9 mouse cellular contexts compared by ENCODE assay signal in the genomic region with DNA sequence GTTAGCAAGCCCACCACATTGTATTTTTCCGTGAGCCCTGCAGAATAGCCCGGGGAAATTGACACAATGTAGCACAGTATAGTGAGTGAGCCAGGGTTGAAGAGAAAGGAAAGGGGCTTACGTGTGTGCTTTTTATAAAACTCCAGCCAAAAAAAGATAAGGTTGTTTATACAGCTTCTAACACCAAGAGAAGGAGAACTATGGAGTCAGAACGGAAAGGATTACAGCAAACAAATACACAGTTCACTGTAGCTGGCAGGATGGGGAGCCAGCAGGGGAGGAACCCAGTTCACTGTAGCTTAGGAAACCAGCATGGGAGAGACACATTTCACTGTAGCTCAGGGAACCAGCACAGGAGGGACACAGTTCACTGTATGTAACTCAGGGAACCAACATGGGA.
DNase-seq lines count a peak whose midpoint lies in the region; ATAC-seq and TF ChIP-seq lines count a peak whose summit lies in the region.
"Had no signal": no experiment of that assay in that cellular context is flagged by ENCODE, and none has a peak within 500 bp of the region (broad histone marks: within the 10 kb centered on the region; RNA-seq: fewer than 3 reads in every experiment).

No protein-coding gene starts in this region.

- H3K9ac ChIP-seq in forebrain, postnatal 0 days: no peak overlapping the region
- H3K9ac ChIP-seq in forebrain, embryonic 11.5 days (ENCODE audit: low read length): no peak overlapping the region
- no peak overlapping the region for H3K9ac ChIP-seq in midbrain, embryonic 14.5 days (replicated peaks; ENCODE audit: low read length)
- H3K9ac ChIP-seq in midbrain, embryonic 13.5 days (replicated peaks): no peak overlapping the region
- no peak overlapping the region for H3K9ac ChIP-seq in midbrain, postnatal 0 days (replicated peaks; ENCODE audit: low read length, poor library complexity, severe bottlenecking)

- no peak for DNase-seq in forebrain, postnatal 0 days
- no peak for DNase-seq in forebrain, embryonic 11.5 days (ENCODE audit: low spot score)
- DNase-seq in midbrain, embryonic 14.5 days: peak; percentile 18
- peak; percentile 46 to 51 for DNase-seq in heart, postnatal 10 days
- no peak for DNase-seq in midbrain, postnatal 0 days (ENCODE audit: low spot score)
- DNase-seq in thymus, adult 2 months: no peak

- H3K4me3 ChIP-seq in forebrain, postnatal 0 days (ENCODE audit: low read depth, low read length): no peak overlapping the region
- H3K4me3 ChIP-seq in forebrain, embryonic 11.5 days (ENCODE audit: low read depth, low read length): no peak overlapping the region
- H3K4me3 ChIP-seq in midbrain, embryonic 14.5 days (replicated peaks; ENCODE audit: low read depth, low read length): no peak overlapping the region
- H3K4me3 ChIP-seq in midbrain, embryonic 13.5 days (replicated peaks): no peak overlapping the region
- no peak overlapping the region for H3K4me3 ChIP-seq in midbrain, postnatal 0 days (ENCODE audit: low read depth, low read length)
- no peak overlapping the region for H3K4me3 ChIP-seq in thymus, adult 2 months (ENCODE audit: control insufficient read depth, insufficient read depth, low read length)
- H3K4me3 ChIP-seq: left cerebral cortex, adult 2 months had no signal

- H3K9me3 ChIP-seq in forebrain, postnatal 0 days (ENCODE audit: low read length): no peaks in the 10 kb centered on the region
- no peaks in the 10 kb centered on the region for H3K9me3 ChIP-seq in forebrain, embryonic 11.5 days (ENCODE audit: control insufficient read depth, low read length)
- no peaks in the 10 kb centered on the region for H3K9me3 ChIP-seq in midbrain, embryonic 14.5 days (ENCODE audit: control insufficient read depth, low read length)
- no peaks in the 10 kb centered on the region for H3K9me3 ChIP-seq in midbrain, embryonic 13.5 days
- H3K9me3 ChIP-seq in midbrain, postnatal 0 days (ENCODE audit: low read length): no peaks in the 10 kb centered on the region

- no peak for TF ChIP-seq CTCF in forebrain, postnatal 0 days (IDR thresholded peaks at IDR 0.05; ENCODE audit: low read depth)
- TF ChIP-seq CTCF in midbrain, postnatal 0 days (IDR thresholded peaks at IDR 0.05): no peak
- TF ChIP-seq CTCF in thymus, adult 2 months (IDR thresholded peaks at IDR 0.05; ENCODE audit: borderline replicate concordance, control insufficient read depth, extremely low read depth, insufficient read depth, low read length, poor library complexity): no peak

- H3K27me3 ChIP-seq in forebrain, postnatal 0 days (ENCODE audit: insufficient read depth, low read length): no peaks in the 10 kb centered on the region
- H3K27me3 ChIP-seq in forebrain, embryonic 11.5 days (ENCODE audit: control insufficient read depth, insufficient read depth, low read length): no peaks in the 10 kb centered on the region
- no peaks in the 10 kb centered on the region for H3K27me3 ChIP-seq in midbrain, embryonic 14.5 days (ENCODE audit: control insufficient read depth, insufficient read depth, low read length)
- no peaks in the 10 kb centered on the region for H3K27me3 ChIP-seq in midbrain, embryonic 13.5 days
- no peaks in the 10 kb centered on the region for H3K27me3 ChIP-seq in midbrain, postnatal 0 days (ENCODE audit: insufficient read depth, low read length)
- no peaks in the 10 kb centered on the region for H3K27me3 ChIP-seq in thymus, adult 2 months (ENCODE audit: control insufficient read depth, insufficient read depth, low read length)

- no peaks in the 10 kb centered on the region for H3K36me3 ChIP-seq in forebrain, postnatal 0 days (ENCODE audit: insufficient read depth)
- H3K36me3 ChIP-seq in forebrain, embryonic 11.5 days (ENCODE audit: control insufficient read depth, insufficient read depth, low read length): no peaks in the 10 kb centered on the region
- H3K36me3 ChIP-seq in midbrain, embryonic 14.5 days (ENCODE audit: control insufficient read depth, insufficient read depth, low read length): no peaks in the 10 kb centered on the region
- no peaks in the 10 kb centered on the region for H3K36me3 ChIP-seq in midbrain, embryonic 13.5 days
- H3K36me3 ChIP-seq in midbrain, postnatal 0 days (ENCODE audit: insufficient read depth, low read length): no peaks in the 10 kb centered on the region
- no peaks in the 10 kb centered on the region for H3K36me3 ChIP-seq in thymus, adult 2 months (ENCODE audit: control insufficient read depth, insufficient read depth, low read length)

- peak; percentile 60 for ATAC-seq in forebrain, postnatal 0 days
- no peak for ATAC-seq in forebrain, embryonic 11.5 days (replicated peaks; ENCODE audit: low FRiP score)
- no peak for ATAC-seq in midbrain, embryonic 14.5 days (ENCODE audit: low FRiP score, low TSS enrichment)
- ATAC-seq in midbrain, embryonic 13.5 days: no peak
- no peak for ATAC-seq in midbrain, postnatal 0 days (ENCODE audit: low FRiP score)
- no peak for ATAC-seq in granulocyte monocyte progenitor cell, adult 5-6 weeks (replicated peaks; ENCODE audit: poor library complexity, severe bottlenecking)

- no peak overlapping the region for H3K4me2 ChIP-seq in forebrain, postnatal 0 days (ENCODE audit: low read depth)
- no peak overlapping the region for H3K4me2 ChIP-seq in forebrain, embryonic 11.5 days (ENCODE audit: low read depth, low read length, severe bottlenecking)
- H3K4me2 ChIP-seq in midbrain, embryonic 14.5 days (ENCODE audit: low read length): no peak overlapping the region
- H3K4me2 ChIP-seq in midbrain, embryonic 13.5 days (replicated peaks): no peak overlapping the region
- H3K4me2 ChIP-seq in midbrain, postnatal 0 days (ENCODE audit: low read depth, low read length, poor library complexity, severe bottlenecking): no peak overlapping the region

- WGBS in forebrain, postnatal 0 days: 41% methylated on average over 4 of the region's 4 CpGs
- 67% methylated on average over 4 of the region's 4 CpGs for WGBS in forebrain, embryonic 11.5 days
- 76% methylated on average over 4 of the region's 4 CpGs for WGBS in midbrain, embryonic 14.5 days
- 69% methylated on average over 4 of the region's 4 CpGs for WGBS in midbrain, embryonic 13.5 days
- WGBS in midbrain, postnatal 0 days: 50% methylated on average over 4 of the region's 4 CpGs
- WGBS in thymus, adult 2 months: 89% methylated on average over 4 of the region's 4 CpGs

- TF ChIP-seq POLR2A in thymus, adult 2 months (IDR thresholded peaks at IDR 0.05; ENCODE audit: control insufficient read depth, extremely low read depth, insufficient read depth, low read length, poor library complexity): no peak

- H3K4me1 ChIP-seq in forebrain, postnatal 0 days (ENCODE audit: insufficient read depth): no peaks in the 10 kb centered on the region
- no peaks in the 10 kb centered on the region for H3K4me1 ChIP-seq in forebrain, embryonic 11.5 days (replicated peaks; ENCODE audit: control insufficient read depth, insufficient read depth, low read length)
- H3K4me1 ChIP-seq in midbrain, embryonic 14.5 days (ENCODE audit: control insufficient read depth, insufficient read depth, low read length): no peaks in the 10 kb centered on the region
- no peaks in the 10 kb centered on the region for H3K4me1 ChIP-seq in midbrain, embryonic 13.5 days (replicated peaks)
- no peaks in the 10 kb centered on the region; the same call in 1 of the 2 replicates for H3K4me1 ChIP-seq in midbrain, postnatal 0 days (ENCODE audit: insufficient read depth, low read length)
- H3K4me1 ChIP-seq in thymus, adult 2 months (replicated peaks; ENCODE audit: control insufficient read depth, insufficient read depth, low read length): peaks cover 3% of the 10 kb centered on the region; the same call in 1 of the 2 replicates

- intact Hi-C loops in heart, postnatal 10 days (cut with DNase I): no loop called here

- H3K27ac ChIP-seq in forebrain, postnatal 0 days (ENCODE audit: low read depth, low read length): no peak overlapping the region
- no peak overlapping the region for H3K27ac ChIP-seq in forebrain, embryonic 11.5 days (ENCODE audit: low read depth, low read length)
- H3K27ac ChIP-seq in midbrain, embryonic 14.5 days (replicated peaks; ENCODE audit: low read depth, low read length): no peak overlapping the region
- no peak overlapping the region for H3K27ac ChIP-seq in midbrain, embryonic 13.5 days
- 0 out of 2 replicates have a peak overlapping the region, but pooled peaks have one; percentile 18 for H3K27ac ChIP-seq in midbrain, postnatal 0 days (ENCODE audit: low read depth, low read length)
- no peak overlapping the region for H3K27ac ChIP-seq in thymus, adult 2 months (ENCODE audit: control insufficient read depth, insufficient read depth, low read length)
- H3K27ac ChIP-seq: left cerebral cortex, adult 2 months had no signal

Comparison
In these comparisons a context has a peak if more than half of its experiments do, and no peak if none do; other contexts are left out.
1. DNase-seq: peak in midbrain, embryonic 14.5 days (single experiment) and heart, postnatal 10 days (2 of 2); none in forebrain, postnatal 0 days (single experiment), forebrain, embryonic 11.5 days (single experiment), midbrain, postnatal 0 days (single experiment) and thymus, adult 2 months (single experiment).